Mouse (Mus musculus): Measurements from ENCODE around the gene Tent5b. TPM values are rescaled to one million over a fixed set of nuclear protein-coding genes. Genes with fewer than 3 reads are reported as not detected.

Tent5b gene
- polyA plus RNA-seq, 1 experiment from 2014 or later: 0.86 TPM

DNA sequence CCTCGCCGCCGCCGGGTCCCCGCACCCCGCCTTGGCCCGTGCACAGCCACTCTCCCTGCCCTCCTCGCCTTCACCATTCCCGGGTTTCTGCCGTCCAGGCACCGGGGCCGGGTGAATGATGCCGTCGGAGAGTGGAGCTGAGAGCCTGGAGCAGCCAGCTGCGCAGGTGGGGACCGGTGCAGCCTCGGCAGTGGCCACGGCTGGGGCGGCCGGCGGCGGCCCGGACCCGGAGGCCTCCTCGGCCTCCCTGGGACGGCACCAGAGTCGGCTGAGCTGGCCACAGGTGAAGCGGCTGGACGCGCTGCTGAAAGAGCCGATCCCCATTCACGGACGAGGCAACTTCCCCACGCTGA, 229 bp downstream of the Tent5b start:
- no peaks in the 10 kb centered on the region for H3K9me3 ChIP-seq (replicated peaks)
- 5% methylated on average over 34 of the region's 34 CpGs for WGBS
- H3K27ac ChIP-seq (replicated peaks): peak overlapping the region; percentile 65
- H3K36me3 ChIP-seq: no peaks in the 10 kb centered on the region
- DNase-seq (ENCODE audit: low spot score): no peak
- H3K4me1 ChIP-seq: peaks cover 23% of the 10 kb centered on the region
- H3K27me3 ChIP-seq (ENCODE audit: low read depth, poor library complexity, severe bottlenecking): peaks cover 71% of the 10 kb centered on the region
- H3K4me3 ChIP-seq: peak overlapping the region; percentile 56

GRCm38 (mm10) chr4:133480754-133481153, 822 bp downstream of the Tent5b start:
- peaks cover 23% of the 10 kb centered on the region for H3K4me1 ChIP-seq
- DNase-seq (ENCODE audit: low spot score): no peak
- peak overlapping the region; percentile 56 for H3K4me3 ChIP-seq
- peaks cover 71% of the 10 kb centered on the region for H3K27me3 ChIP-seq (ENCODE audit: low read depth, poor library complexity, severe bottlenecking)
- WGBS: 60% methylated on average over 6 of the region's 6 CpGs
- H3K36me3 ChIP-seq: no peaks in the 10 kb centered on the region
- H3K9me3 ChIP-seq (replicated peaks): no peaks in the 10 kb centered on the region
- no peak overlapping the region for H3K27ac ChIP-seq (replicated peaks)

DNA sequence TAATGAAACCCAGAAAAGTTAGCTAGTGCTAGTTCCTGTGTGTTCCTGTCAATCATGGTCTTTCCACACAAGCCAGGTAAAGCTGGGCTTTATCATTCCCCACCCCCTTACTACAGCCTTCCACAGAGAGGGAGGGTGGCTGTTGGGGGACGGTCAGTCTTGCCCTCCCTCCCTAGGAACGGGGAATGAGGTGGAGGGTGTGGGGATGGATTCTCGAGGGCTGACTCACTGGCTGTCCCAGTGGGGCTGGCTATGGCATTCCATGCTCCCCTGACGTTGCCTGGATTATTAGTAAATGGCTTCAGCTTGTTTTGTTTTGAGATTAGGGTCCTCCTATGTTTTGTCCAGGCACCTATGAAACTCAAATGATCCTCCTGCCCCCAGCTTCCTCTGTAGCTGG, 1.6 kb downstream of the Tent5b start:
- WGBS: 56% methylated on average over 4 of the region's 4 CpGs
- Histone ChIP-seq H3K36me3 (no peaks in the 10 kb centered on the region), H3K27me3 (ENCODE audit: low read depth, poor library complexity, severe bottlenecking) (peaks cover 71% of the 10 kb centered on the region), H3K9me3 (replicated peaks) (no peaks in the 10 kb centered on the region), H3K27ac (replicated peaks) (no peak overlapping the region), H3K4me1 (peaks cover 23% of the 10 kb centered on the region), H3K4me3 (no peak overlapping the region)
- no peak for DNase-seq (ENCODE audit: low spot score)

DNA sequence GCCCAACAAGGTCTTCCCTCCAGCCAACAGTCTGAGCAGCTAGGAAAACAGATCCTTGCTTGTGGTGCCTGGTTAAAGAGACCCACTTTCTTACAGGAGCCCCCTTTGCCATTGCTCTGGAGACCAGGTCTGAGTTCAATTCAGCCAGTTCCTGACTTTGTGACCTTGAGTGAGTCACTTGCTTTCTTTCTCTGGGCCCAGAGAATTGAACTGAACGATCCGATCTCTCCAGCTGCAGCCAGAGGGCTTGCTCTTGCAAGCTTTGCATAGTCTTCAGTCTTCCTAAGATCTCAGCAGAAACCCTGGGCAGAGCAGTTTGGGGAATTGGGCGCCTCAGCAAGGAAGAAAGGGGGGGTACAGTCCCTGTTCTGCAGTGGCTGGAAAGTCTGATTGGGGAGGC, 2.5 kb downstream of the Tent5b start:
- Histone ChIP-seq H3K4me1 (peaks cover 23% of the 10 kb centered on the region), H3K36me3 (no peaks in the 10 kb centered on the region), H3K9me3 (replicated peaks) (no peaks in the 10 kb centered on the region), H3K27ac (replicated peaks) (no peak overlapping the region), H3K27me3 (ENCODE audit: low read depth, poor library complexity, severe bottlenecking) (peaks cover 67% of the 10 kb centered on the region), H3K4me3 (no peak overlapping the region)
- DNase-seq (ENCODE audit: low spot score): no peak
- 86% methylated on average over 3 of the region's 3 CpGs for WGBS

DNA sequence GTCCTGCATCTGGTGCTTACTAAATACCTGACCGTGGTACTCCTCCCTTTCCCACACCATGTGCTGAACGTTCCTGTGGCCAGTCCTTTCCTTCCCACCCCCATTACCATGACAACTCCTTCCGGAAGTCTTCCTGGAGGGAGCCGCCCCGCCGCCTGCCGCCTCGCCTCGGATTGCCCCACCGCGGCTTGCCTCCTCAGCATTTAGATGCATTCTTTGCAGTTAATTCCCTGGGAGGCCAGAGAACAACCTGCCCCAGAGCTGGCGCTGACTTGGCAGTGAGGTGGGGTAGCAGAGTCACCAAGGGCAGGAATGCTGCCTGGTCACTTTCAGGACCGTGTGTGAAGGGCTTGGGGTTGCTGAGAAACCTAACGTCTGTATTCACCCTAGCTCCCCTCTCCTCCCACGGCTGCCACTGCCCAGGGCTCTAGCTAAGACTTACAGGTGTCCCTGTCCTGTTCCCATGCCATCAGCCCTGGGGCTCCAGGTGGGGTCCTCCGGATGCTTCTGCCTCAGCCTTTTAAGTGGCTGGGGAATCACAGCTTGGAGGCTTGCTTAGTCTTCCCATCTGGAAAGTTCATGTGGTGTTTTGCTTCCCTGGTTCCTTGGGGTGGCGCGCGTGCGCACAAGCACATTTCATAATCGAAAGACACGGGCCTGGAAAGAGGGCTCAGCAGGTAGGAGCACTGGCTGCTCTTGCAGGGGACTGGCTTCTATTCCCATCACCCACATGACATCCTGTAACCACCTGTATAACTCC, 4.5 kb downstream of the Tent5b start:
- Histone ChIP-seq H3K27me3 (ENCODE audit: low read depth, poor library complexity, severe bottlenecking) (peaks cover 48% of the 10 kb centered on the region), H3K4me3 (peak overlapping the region; percentile 31), H3K4me1 (peaks cover 29% of the 10 kb centered on the region), H3K9me3 (replicated peaks) (no peaks in the 10 kb centered on the region), H3K27ac (replicated peaks) (no peak overlapping the region; the same call in 1 of the 2 replicates), H3K36me3 (no peaks in the 10 kb centered on the region)
- 14% methylated on average over 22 of the region's 22 CpGs for WGBS
- no peak for DNase-seq (ENCODE audit: low spot score)

DNA sequence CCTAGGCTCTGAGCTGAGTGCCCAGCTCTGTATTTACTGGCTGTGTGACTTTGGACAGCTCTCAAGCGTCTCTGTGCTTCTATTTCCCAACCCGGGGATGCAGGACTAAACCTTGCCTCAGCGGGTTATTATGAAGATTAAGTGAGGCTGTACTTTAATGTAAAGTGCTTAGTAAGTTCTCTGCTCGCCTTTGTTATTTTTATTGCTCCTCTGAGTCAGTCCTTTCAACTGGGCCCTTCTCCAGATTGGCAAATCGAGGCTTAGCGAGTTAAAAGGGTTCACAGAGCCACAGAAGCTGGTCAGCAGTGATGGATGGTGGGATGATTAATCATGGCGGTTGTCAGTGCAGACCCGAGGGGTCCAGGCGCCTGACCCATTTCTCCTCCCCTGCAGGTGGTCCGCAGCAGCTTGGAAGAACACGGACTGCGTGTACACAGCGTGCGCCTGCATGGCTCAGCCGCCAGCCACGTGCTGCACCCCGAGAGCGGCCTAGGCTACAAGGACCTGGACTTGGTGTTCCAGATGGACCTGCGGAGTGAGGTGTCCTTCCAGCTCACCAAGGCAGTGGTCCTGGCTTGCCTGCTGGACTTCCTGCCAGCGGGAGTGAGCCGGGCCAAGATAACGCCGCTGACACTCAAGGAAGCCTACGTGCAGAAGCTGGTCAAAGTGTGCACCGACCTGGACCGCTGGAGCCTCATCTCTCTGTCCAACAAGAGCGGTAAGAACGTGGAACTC, 5.9 kb downstream of the Tent5b start:
- H3K27me3 ChIP-seq (ENCODE audit: low read depth, poor library complexity, severe bottlenecking): peaks cover 38% of the 10 kb centered on the region
- 93% methylated on average over 28 of the region's 28 CpGs for WGBS
- H3K27ac ChIP-seq (replicated peaks): no peak overlapping the region
- H3K9me3 ChIP-seq (replicated peaks): no peaks in the 10 kb centered on the region
- DNase-seq (ENCODE audit: low spot score): no peak
- H3K4me3 ChIP-seq: no peak overlapping the region
- H3K36me3 ChIP-seq: no peaks in the 10 kb centered on the region
- peaks cover 22% of the 10 kb centered on the region for H3K4me1 ChIP-seq

GRCm38 (mm10) chr4:133486673-133487357, 6.9 kb downstream of the Tent5b start:
- no peak for DNase-seq (ENCODE audit: low spot score)
- Histone ChIP-seq H3K4me3 (no peak overlapping the region), H3K36me3 (no peaks in the 10 kb centered on the region), H3K27me3 (ENCODE audit: low read depth, poor library complexity, severe bottlenecking) (peaks cover 29% of the 10 kb centered on the region), H3K27ac (replicated peaks) (no peak overlapping the region), H3K4me1 (peaks cover 26% of the 10 kb centered on the region), H3K9me3 (replicated peaks) (no peaks in the 10 kb centered on the region)
- 96% methylated on average over 26 of the region's 26 CpGs for WGBS

GRCm38 (mm10) chr4:133488619-133489392, 8.9 kb downstream of the Tent5b start:
- 91% methylated on average over 20 of the region's 20 CpGs for WGBS
- Histone ChIP-seq H3K4me3 (no peak overlapping the region), H3K27me3 (ENCODE audit: low read depth, poor library complexity, severe bottlenecking) (peaks cover 21% of the 10 kb centered on the region), H3K36me3 (no peaks in the 10 kb centered on the region), H3K27ac (replicated peaks) (no peak overlapping the region), H3K9me3 (replicated peaks) (no peaks in the 10 kb centered on the region), H3K4me1 (peaks cover 29% of the 10 kb centered on the region)
- DNase-seq (ENCODE audit: low spot score): no peak

- 70% methylated on average over 4 of the region's 4 CpGs for WGBS
- Histone ChIP-seq H3K36me3 (no peaks in the 10 kb centered on the region), H3K4me1 (peaks cover 30% of the 10 kb centered on the region), H3K4me3 (0 out of 2 replicates have a peak overlapping the region, but pooled peaks have one; percentile 1), H3K27ac (replicated peaks) (no peak overlapping the region), H3K9me3 (replicated peaks) (no peaks in the 10 kb centered on the region), H3K27me3 (ENCODE audit: low read depth, poor library complexity, severe bottlenecking) (peaks cover 21% of the 10 kb centered on the region)
- DNase-seq (ENCODE audit: low spot score): no peak
These were observed 9.7 kb downstream of the Tent5b start for GRCm38 (mm10) chr4:133489489-133490245.

DNA sequence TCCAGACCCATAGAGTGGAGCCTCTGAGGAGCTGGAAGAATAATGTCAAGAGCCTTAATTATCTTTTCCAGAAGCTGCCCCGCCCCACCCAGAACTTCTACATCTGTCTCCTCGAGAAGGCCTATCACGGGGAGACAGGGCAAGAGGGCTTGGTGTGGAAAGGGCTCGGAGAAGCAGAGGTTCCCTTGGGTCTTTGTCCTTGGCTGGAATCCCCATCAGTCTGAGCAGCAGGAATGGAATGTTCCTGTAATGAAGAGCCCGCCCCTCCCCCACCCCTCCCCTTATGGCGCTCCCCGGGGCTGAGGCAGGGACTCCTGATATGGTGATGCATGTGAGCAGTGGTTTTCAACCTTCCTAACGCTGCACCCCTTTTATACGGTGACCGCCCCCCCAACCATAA, 11.9 kb downstream of the Tent5b start:
- H3K27ac ChIP-seq (replicated peaks): no peak overlapping the region
- no peak for DNase-seq (ENCODE audit: low spot score)
- peaks cover 28% of the 10 kb centered on the region for H3K4me1 ChIP-seq
- H3K9me3 ChIP-seq (replicated peaks): no peaks in the 10 kb centered on the region
- 50% methylated on average over 10 of the region's 10 CpGs for WGBS
- H3K27me3 ChIP-seq (ENCODE audit: low read depth, poor library complexity, severe bottlenecking): peaks cover 38% of the 10 kb centered on the region
- no peaks in the 10 kb centered on the region for H3K36me3 ChIP-seq
- no peak overlapping the region for H3K4me3 ChIP-seq

DNA sequence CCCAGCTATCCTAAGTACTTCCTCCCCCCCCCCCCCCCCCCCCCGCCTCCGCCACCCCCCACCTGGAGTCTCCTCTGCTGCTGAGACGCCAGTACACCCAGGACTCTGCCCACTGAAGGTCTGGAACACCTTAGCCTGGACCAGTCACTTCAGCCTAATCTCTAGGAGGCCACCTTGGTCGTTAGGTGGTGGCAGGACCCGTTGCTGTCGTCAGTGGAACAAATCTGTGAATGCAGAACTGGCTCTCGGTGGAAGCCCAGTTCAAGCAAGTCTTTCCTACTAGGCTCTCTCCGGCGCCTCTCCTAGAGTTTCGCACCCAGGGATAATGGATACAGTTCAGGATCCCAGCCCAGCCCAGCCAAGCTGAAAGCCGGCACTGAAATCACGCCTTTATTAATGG, 14.0 kb downstream of the Tent5b start:
- Histone ChIP-seq H3K27me3 (ENCODE audit: low read depth, poor library complexity, severe bottlenecking) (peaks cover 59% of the 10 kb centered on the region), H3K36me3 (no peaks in the 10 kb centered on the region), H3K4me3 (peak overlapping the region; percentile 49), H3K27ac (replicated peaks) (no peak overlapping the region), H3K9me3 (replicated peaks) (no peaks in the 10 kb centered on the region), H3K4me1 (peaks cover 40% of the 10 kb centered on the region)
- WGBS: 27% methylated on average over 10 of the region's 12 CpGs
- DNase-seq (ENCODE audit: low spot score): no peak

DNA sequence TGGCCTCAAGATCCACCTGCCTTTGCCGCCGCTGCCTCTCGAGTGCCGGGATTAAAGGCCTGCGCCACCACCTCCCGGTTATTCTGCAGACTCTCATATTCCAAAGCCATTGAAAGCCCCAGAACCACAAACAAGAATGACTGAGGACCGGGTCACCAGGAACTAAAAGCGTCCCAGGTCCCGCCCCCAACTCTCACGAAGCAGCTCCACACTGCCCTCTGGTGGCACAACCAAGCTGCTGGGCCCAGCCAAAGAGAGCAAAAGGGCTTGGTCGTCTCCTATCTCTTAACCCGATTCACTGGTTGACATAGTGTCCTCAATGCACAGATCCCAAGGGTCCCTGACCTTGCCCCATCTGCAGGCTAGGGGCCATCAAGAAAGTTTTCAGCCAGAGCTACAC, 14.5 kb downstream of the Tent5b start:
- WGBS: under 1% methylated on average over 12 of the region's 12 CpGs
- DNase-seq (ENCODE audit: low spot score): peak; percentile 89

More for the DNA sequence above, 14.5 kb downstream of the Tent5b start:
- Histone ChIP-seq H3K27me3 (ENCODE audit: low read depth, poor library complexity, severe bottlenecking) (peaks cover 64% of the 10 kb centered on the region), H3K4me1 (peaks cover 42% of the 10 kb centered on the region), H3K9me3 (replicated peaks) (no peaks in the 10 kb centered on the region), H3K4me3 (peak overlapping the region; percentile 49), H3K36me3 (no peaks in the 10 kb centered on the region), H3K27ac (replicated peaks) (no peak overlapping the region)

Measured in midbrain, embryonic 10.5 days (tissue).